Mouse (Mus musculus): ENCODE measurements around the gene Banp. TPM values are rescaled to one million over a fixed set of nuclear protein-coding genes. Genes with fewer than 3 reads are reported as not detected.

Gene Banp
- polyA plus RNA-seq, 1 experiment from 2014 or later: 15.2 TPM

DNA sequence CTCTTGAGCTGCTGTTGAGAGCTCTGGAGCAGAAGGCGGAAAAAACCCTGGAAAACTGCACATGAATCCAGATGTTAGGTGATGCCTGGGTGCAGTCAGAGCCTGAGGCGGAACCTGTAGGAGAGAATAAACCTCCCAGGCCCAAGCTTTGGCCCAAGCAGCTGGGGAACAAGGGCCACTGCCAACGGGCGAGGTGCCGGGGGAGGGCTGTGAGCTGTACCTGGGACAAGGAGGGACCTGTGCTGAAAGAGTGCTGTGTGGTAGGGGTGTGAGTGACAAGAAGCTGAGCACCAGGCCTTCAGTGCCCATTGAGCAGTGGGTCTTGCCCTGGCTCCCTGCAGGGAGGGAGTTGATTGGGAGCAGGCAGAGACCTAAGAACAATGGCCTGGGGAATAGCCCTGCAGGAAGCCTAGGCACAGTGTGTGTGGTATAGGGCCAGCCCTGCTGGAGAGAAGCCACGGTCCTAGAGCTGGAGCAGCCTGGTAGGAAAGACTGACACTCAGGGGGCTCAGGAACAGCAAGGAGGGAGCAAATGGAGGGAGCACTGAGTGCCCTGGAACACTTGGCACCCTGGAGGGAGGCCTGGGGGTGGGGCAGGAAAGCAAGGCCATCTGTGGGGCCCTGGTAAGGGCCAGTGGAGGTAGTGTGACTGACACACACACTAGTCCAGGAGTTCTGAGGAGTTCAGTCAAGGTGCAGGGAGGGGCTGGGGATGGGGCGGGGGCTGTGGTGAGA lies 17.3 kb downstream of the Banp start:
- Histone ChIP-seq H3K9me3 (replicated peaks) (no peaks in the 10 kb centered on the region), H3K4me3 (replicated peaks) (no peak overlapping the region), H3K27me3 (no peaks in the 10 kb centered on the region), H3K4me1 (replicated peaks) (peaks cover 45% of the 10 kb centered on the region), H3K27ac (replicated peaks) (no peak overlapping the region), H3K9ac (no peak overlapping the region), H3K4me2 (no peak overlapping the region), H3K36me3 (replicated peaks) (peaks cover 6% of the 10 kb centered on the region; the same call in 1 of the 2 replicates)
- WGBS (ENCODE audit: insufficient replicate concordance): 60% methylated on average over 7 of the region's 7 CpGs
- ATAC-seq (ENCODE audit: insufficient read depth): no peak

GRCm38 (mm10) chr8:121967977-121968376 lies 18.4 kb downstream of the Banp start:
- H3K4me3 ChIP-seq (replicated peaks): no peak overlapping the region
- H3K4me1 ChIP-seq (replicated peaks): peaks cover 42% of the 10 kb centered on the region
- no peaks in the 10 kb centered on the region for H3K27me3 ChIP-seq
- H3K27ac ChIP-seq (replicated peaks): no peak overlapping the region
- H3K4me2 ChIP-seq: no peak overlapping the region
- H3K9ac ChIP-seq: no peak overlapping the region
- H3K9me3 ChIP-seq (replicated peaks): no peaks in the 10 kb centered on the region
- ATAC-seq (ENCODE audit: insufficient read depth): no peak
- WGBS (ENCODE audit: insufficient replicate concordance): 72% methylated on average over 4 of the region's 4 CpGs
- peaks cover 6% of the 10 kb centered on the region; the same call in 1 of the 2 replicates for H3K36me3 ChIP-seq (replicated peaks)

GRCm38 (mm10) chr8:121968542-121968941 lies 19.0 kb downstream of the Banp start:
- Histone ChIP-seq H3K9ac (no peak overlapping the region), H3K36me3 (replicated peaks) (peaks cover 6% of the 10 kb centered on the region; the same call in 1 of the 2 replicates), H3K4me3 (replicated peaks) (no peak overlapping the region), H3K27ac (replicated peaks) (no peak overlapping the region), H3K4me2 (no peak overlapping the region), H3K27me3 (no peaks in the 10 kb centered on the region), H3K4me1 (replicated peaks) (peaks cover 42% of the 10 kb centered on the region), H3K9me3 (replicated peaks) (no peaks in the 10 kb centered on the region)
- peak; percentile 40; the same call in 1 of the 2 replicates for ATAC-seq (ENCODE audit: insufficient read depth)
- WGBS (ENCODE audit: insufficient replicate concordance): 35% methylated on average over 4 of the region's 4 CpGs

DNA sequence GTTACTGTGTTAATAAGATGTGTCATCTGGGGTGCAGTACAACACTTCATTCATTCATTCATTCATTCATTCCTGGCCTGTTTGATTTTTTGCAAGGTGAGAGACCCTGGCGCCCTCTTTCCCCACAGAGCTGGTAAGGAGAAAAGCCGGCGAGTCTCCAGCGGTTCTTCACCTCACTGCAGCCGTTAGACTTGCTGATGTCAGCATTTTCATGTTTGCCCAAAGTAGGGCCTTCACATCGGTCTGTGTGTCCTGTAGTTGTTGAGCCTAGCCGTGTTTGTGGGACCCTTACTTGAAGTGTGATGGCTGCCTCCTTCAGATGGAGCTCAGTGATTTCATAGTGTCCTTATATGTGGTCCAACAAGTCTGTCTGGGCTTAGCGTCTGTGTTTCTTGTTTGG lies 20.7 kb downstream of the Banp start:
- H3K4me2 ChIP-seq: no peak overlapping the region
- no peak for ATAC-seq (ENCODE audit: insufficient read depth)
- H3K4me1 ChIP-seq (replicated peaks): peaks cover 42% of the 10 kb centered on the region
- H3K27ac ChIP-seq (replicated peaks): no peak overlapping the region
- 87% methylated on average over 8 of the region's 8 CpGs for WGBS (ENCODE audit: insufficient replicate concordance)
- no peaks in the 10 kb centered on the region for H3K27me3 ChIP-seq
- no peak overlapping the region for H3K9ac ChIP-seq
- H3K9me3 ChIP-seq (replicated peaks): no peaks in the 10 kb centered on the region
- H3K4me3 ChIP-seq (replicated peaks): no peak overlapping the region
- peaks cover 22% of the 10 kb centered on the region for H3K36me3 ChIP-seq (replicated peaks)

- WGBS (ENCODE audit: insufficient replicate concordance): 52% methylated on average over 17 of the region's 17 CpGs
- no peaks in the 10 kb centered on the region for H3K9me3 ChIP-seq (replicated peaks)
- no peak overlapping the region for H3K9ac ChIP-seq
- H3K4me3 ChIP-seq (replicated peaks): no peak overlapping the region
- peaks cover 35% of the 10 kb centered on the region for H3K36me3 ChIP-seq (replicated peaks)
- H3K4me1 ChIP-seq (replicated peaks): peaks cover 29% of the 10 kb centered on the region
- H3K4me2 ChIP-seq: no peak overlapping the region
- no peak for ATAC-seq (ENCODE audit: insufficient read depth)
- H3K27me3 ChIP-seq: no peaks in the 10 kb centered on the region
- no peak overlapping the region for H3K27ac ChIP-seq (replicated peaks)
Measured at GRCm38 (mm10) chr8:121971488-121972058, 22.0 kb downstream of the Banp start.

- Histone ChIP-seq H3K9ac (no peak overlapping the region), H3K4me3 (replicated peaks) (no peak overlapping the region), H3K4me1 (replicated peaks) (peaks cover 5% of the 10 kb centered on the region), H3K27me3 (no peaks in the 10 kb centered on the region), H3K36me3 (replicated peaks) (peaks cover 58% of the 10 kb centered on the region), H3K9me3 (replicated peaks) (no peaks in the 10 kb centered on the region), H3K4me2 (no peak overlapping the region), H3K27ac (replicated peaks) (no peak overlapping the region)
- 91% methylated on average over 28 of the region's 28 CpGs for WGBS (ENCODE audit: insufficient replicate concordance)
- no peak for ATAC-seq (ENCODE audit: insufficient read depth)
Measured at GRCm38 (mm10) chr8:121973906-121974305, 24.4 kb downstream of the Banp start.

DNA sequence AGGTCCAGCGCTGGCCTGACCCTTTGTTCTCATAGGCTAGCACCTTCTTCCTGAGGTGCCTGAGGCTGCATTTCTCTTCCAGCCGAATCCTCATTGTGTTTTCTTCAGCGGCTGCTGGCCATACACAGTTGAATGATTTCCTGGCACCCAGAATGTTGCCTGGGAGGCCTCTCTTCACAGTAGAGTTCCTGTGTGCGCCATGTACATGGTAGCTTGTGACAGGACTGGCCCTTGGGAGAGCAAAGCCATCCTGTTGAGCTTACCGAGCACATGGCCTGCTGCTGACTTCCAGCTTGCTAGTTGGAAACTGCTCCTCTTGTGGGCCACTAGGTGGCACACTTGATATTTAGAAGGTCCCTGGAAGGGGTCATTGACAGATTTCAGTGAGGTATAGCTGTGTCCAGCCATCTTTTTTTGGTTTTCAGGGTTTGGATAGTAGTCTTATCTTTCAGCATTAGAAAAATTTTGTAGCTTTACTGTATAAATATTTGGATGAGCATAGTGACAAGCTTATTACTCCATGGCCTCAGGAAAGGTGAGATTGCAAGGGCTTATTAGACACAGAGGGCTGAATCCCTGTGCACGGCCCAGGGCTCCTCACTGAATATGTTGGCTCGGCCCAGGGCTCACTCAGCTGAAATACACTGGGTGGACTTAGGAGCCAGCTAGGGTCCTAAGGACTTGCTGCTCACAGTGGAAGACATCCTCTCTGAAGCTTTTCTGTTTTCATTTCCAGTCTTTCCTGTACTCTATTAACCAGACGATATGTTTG lies 28.5 kb downstream of the Banp start:
- Histone ChIP-seq H3K9ac (no peak overlapping the region), H3K27me3 (no peaks in the 10 kb centered on the region), H3K9me3 (replicated peaks) (no peaks in the 10 kb centered on the region), H3K4me2 (no peak overlapping the region), H3K27ac (replicated peaks) (no peak overlapping the region), H3K4me3 (replicated peaks) (no peak overlapping the region), H3K36me3 (replicated peaks) (peaks cover 89% of the 10 kb centered on the region), H3K4me1 (replicated peaks) (no peaks in the 10 kb centered on the region)
- no peak; the same call in 1 of the 2 replicates for ATAC-seq (ENCODE audit: insufficient read depth)
- 70% methylated on average over 8 of the region's 8 CpGs for WGBS (ENCODE audit: insufficient replicate concordance)

DNA sequence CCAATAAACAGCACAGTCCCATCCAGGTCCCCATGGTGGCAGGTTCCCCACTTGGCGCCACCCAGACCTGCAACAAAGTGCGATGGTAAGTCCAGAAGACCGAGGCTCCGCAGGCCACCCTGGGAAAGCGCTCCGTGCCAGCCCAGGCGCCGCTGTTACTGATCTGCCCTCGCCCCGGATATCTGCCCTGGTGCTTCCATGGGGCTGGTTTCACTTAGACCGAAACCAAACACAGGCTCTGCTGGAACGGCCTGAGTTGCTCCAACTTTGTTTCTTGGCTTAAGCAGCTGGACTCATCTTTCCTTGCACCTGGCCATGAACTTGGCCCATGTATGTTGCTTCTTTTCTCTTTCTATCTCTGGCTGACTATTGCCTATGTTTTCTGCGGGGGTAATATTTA lies 29.1 kb downstream of the Banp start:
- no peak for ATAC-seq (ENCODE audit: insufficient read depth)
- H3K27ac ChIP-seq (replicated peaks): no peak overlapping the region
- H3K4me3 ChIP-seq (replicated peaks): no peak overlapping the region
- no peaks in the 10 kb centered on the region for H3K4me1 ChIP-seq (replicated peaks)
- no peaks in the 10 kb centered on the region for H3K27me3 ChIP-seq
- H3K36me3 ChIP-seq (replicated peaks): peaks cover 95% of the 10 kb centered on the region
- H3K9me3 ChIP-seq (replicated peaks): no peaks in the 10 kb centered on the region
- no peak overlapping the region for H3K9ac ChIP-seq
- H3K4me2 ChIP-seq: no peak overlapping the region
- WGBS (ENCODE audit: insufficient replicate concordance): 92% methylated on average over 13 of the region's 13 CpGs

DNA sequence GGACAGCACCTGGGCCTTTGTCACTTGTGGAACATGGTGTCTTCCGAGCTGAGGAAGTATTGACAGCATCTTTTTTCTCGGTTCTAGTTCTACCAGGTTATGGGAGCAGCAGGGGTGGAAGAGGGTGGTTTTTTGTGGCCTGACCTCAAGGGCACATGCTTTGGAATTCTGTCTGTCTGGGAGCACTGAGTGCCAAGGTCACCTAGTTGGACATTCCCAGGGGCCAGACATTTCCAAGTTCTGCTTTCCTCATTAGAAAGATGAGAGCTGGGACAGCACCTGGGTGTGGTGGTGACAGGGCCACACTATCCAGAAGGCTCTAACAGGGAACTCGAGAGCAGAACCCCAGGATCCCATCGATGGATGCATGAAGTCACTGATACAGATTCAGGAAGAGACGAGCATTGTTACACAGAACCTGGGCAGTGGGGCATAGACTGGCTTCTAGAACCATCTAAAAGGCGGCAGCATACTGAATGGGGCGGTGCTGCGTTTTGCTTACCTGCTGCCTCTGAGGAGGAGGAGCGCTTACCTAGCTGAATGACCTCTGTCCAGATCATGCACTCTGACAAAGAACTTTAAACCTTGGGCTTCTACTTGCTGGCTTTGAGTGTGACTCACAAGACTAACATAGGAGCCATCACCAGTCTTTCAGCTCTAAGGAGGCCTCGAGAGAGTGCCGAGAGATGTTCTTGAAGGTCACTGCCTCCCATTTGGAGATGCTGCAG lies 31.4 kb downstream of the Banp start:
- H3K36me3 ChIP-seq (replicated peaks): peaks cover 81% of the 10 kb centered on the region
- H3K27ac ChIP-seq (replicated peaks): no peak overlapping the region
- H3K9ac ChIP-seq: no peak overlapping the region
- H3K27me3 ChIP-seq: no peaks in the 10 kb centered on the region
- H3K4me3 ChIP-seq (replicated peaks): no peak overlapping the region
- no peaks in the 10 kb centered on the region for H3K9me3 ChIP-seq (replicated peaks)
- no peak overlapping the region for H3K4me2 ChIP-seq
- ATAC-seq (ENCODE audit: insufficient read depth): no peak
- WGBS (ENCODE audit: insufficient replicate concordance): 85% methylated on average over 11 of the region's 11 CpGs
- no peaks in the 10 kb centered on the region for H3K4me1 ChIP-seq (replicated peaks)

GRCm38 (mm10) chr8:121981520-121981895 lies 32.0 kb downstream of the Banp start:
- Histone ChIP-seq H3K4me2 (no peak overlapping the region), H3K4me1 (replicated peaks) (no peaks in the 10 kb centered on the region), H3K27me3 (no peaks in the 10 kb centered on the region), H3K9ac (no peak overlapping the region), H3K27ac (replicated peaks) (no peak overlapping the region), H3K9me3 (replicated peaks) (no peaks in the 10 kb centered on the region), H3K4me3 (replicated peaks) (no peak overlapping the region), H3K36me3 (replicated peaks) (peaks cover 79% of the 10 kb centered on the region)
- ATAC-seq (ENCODE audit: insufficient read depth): no peak
- WGBS (ENCODE audit: insufficient replicate concordance): 89% methylated on average over 7 of the region's 7 CpGs

DNA sequence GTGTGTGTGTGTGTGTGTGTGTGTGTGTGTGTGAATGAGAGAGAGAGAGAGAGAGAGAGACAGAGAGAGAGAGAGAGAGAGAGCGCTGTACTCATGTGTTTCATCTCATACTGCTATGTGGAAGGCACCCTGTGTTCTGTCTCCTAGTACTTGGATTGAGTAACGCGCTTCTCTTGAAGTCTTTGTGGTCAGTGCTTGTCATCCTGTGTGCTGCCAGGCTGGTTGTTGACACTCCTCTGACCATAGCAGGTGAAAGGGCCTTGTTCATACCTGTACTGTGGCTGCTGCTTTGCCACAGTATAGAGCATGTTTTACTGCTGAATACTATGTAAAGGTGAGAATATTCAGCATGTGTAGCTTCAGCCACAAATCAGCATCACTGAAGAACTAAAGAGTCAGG lies 36.1 kb downstream of the Banp start:
- WGBS (ENCODE audit: insufficient replicate concordance): 86% methylated on average over 3 of the region's 3 CpGs
- peaks cover 73% of the 10 kb centered on the region for H3K36me3 ChIP-seq (replicated peaks)
- no peaks in the 10 kb centered on the region for H3K27me3 ChIP-seq
- no peak overlapping the region for H3K27ac ChIP-seq (replicated peaks)
- H3K4me3 ChIP-seq (replicated peaks): no peak overlapping the region
- H3K9ac ChIP-seq: no peak overlapping the region
- no peaks in the 10 kb centered on the region for H3K9me3 ChIP-seq (replicated peaks)
- H3K4me2 ChIP-seq: no peak overlapping the region
- H3K4me1 ChIP-seq (replicated peaks): no peaks in the 10 kb centered on the region
- no peak for ATAC-seq (ENCODE audit: insufficient read depth)
